Mouse (Mus musculus): ENCODE measurements at regions not wholly inside any gene's neighbourhood (a gene's known extent, or its start where the extent isn't known, plus 50 kb on each side); places are given as distances from the start of the nearest gene placed in this dataset.

DNA sequence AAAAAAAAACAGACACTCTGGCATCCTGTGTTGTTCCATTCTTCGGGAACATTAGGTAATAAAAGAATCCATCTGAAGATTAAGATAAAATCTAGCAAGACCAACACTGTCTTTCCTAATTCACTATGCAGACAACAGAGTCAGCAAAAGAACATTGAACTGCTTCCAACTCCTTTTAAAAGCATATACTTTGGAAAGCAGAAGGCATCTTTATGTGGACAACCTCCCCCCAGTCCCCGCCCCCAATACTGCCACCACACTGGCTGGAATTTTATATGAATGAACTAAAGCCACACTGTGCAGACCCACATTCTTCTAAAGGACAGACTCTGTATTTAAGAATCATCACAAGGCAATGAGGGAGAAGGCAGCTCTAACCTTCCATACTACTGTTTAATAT, 176.7 kb upstream of the Sema3a start:
- H3K4me1 ChIP-seq (replicated peaks; ENCODE audit: control insufficient read depth, insufficient read depth, low read length): no peaks in the 10 kb centered on the region
- DNase-seq (ENCODE audit: low spot score) (no peak), ATAC-seq (ENCODE audit: low FRiP score) (no peak)
- H3K9me3 ChIP-seq (ENCODE audit: control insufficient read depth, low read length): no peaks in the 10 kb centered on the region
- H3K4me3 ChIP-seq (replicated peaks; ENCODE audit: low read length): no peak overlapping the region
- no peaks in the 10 kb centered on the region for H3K36me3 ChIP-seq (replicated peaks; ENCODE audit: control insufficient read depth, insufficient read depth)
- no peaks in the 10 kb centered on the region for H3K27me3 ChIP-seq (ENCODE audit: control insufficient read depth, insufficient read depth, low read length)
- no peak overlapping the region for H3K4me2 ChIP-seq (replicated peaks)
- H3K9ac ChIP-seq: no peak overlapping the region
- H3K27ac ChIP-seq: no peak overlapping the region
- WGBS: 79% methylated on average over 2 of the region's 2 CpGs

- no peak overlapping the region for H3K4me3 ChIP-seq (replicated peaks; ENCODE audit: low read length)
- H3K27ac ChIP-seq: no peak overlapping the region
- H3K4me1 ChIP-seq (replicated peaks; ENCODE audit: control insufficient read depth, insufficient read depth, low read length): no peaks in the 10 kb centered on the region
- ATAC-seq (ENCODE audit: low FRiP score) (no peak), DNase-seq (ENCODE audit: low spot score) (no peak)
- H3K4me2 ChIP-seq (replicated peaks): no peak overlapping the region
- WGBS: 30% methylated on average over 5 of the region's 5 CpGs
- no peaks in the 10 kb centered on the region for H3K36me3 ChIP-seq (replicated peaks; ENCODE audit: control insufficient read depth, insufficient read depth)
- H3K27me3 ChIP-seq (ENCODE audit: control insufficient read depth, insufficient read depth, low read length): no peaks in the 10 kb centered on the region
- no peaks in the 10 kb centered on the region for H3K9me3 ChIP-seq (ENCODE audit: control insufficient read depth, low read length)
- H3K9ac ChIP-seq: no peak overlapping the region
Observed at GRCm38 (mm10) chr5:12970987-12971386, 154.2 kb upstream of the Sema3a start.

GRCm38 (mm10) chr5:12973701-12974100, 151.5 kb upstream of the Sema3a start:
- DNase-seq (ENCODE audit: low spot score) (no peak), ATAC-seq (ENCODE audit: low FRiP score) (no peak)
- WGBS: 80% methylated on average over 3 of the region's 3 CpGs
- Histone ChIP-seq H3K4me2 (replicated peaks) (no peak overlapping the region), H3K36me3 (replicated peaks; ENCODE audit: control insufficient read depth, insufficient read depth) (no peaks in the 10 kb centered on the region), H3K27ac (no peak overlapping the region), H3K9ac (no peak overlapping the region), H3K27me3 (ENCODE audit: control insufficient read depth, insufficient read depth, low read length) (no peaks in the 10 kb centered on the region), H3K4me1 (replicated peaks; ENCODE audit: control insufficient read depth, insufficient read depth, low read length) (no peaks in the 10 kb centered on the region), H3K4me3 (replicated peaks; ENCODE audit: low read length) (no peak overlapping the region), H3K9me3 (ENCODE audit: control insufficient read depth, low read length) (no peaks in the 10 kb centered on the region)

- no peak overlapping the region for H3K4me2 ChIP-seq (replicated peaks)
- H3K27ac ChIP-seq: no peak overlapping the region
- no peak overlapping the region for H3K4me3 ChIP-seq (replicated peaks; ENCODE audit: low read length)
- H3K36me3 ChIP-seq (replicated peaks; ENCODE audit: control insufficient read depth, insufficient read depth): no peaks in the 10 kb centered on the region
- H3K4me1 ChIP-seq (replicated peaks; ENCODE audit: control insufficient read depth, insufficient read depth, low read length): no peaks in the 10 kb centered on the region
- WGBS: 83% methylated on average over 8 of the region's 8 CpGs
- H3K9me3 ChIP-seq (ENCODE audit: control insufficient read depth, low read length): no peaks in the 10 kb centered on the region
- ATAC-seq (ENCODE audit: low FRiP score) (no peak), DNase-seq (ENCODE audit: low spot score) (no peak)
- no peak overlapping the region for H3K9ac ChIP-seq
- H3K27me3 ChIP-seq (ENCODE audit: control insufficient read depth, insufficient read depth, low read length): no peaks in the 10 kb centered on the region
Observed at GRCm38 (mm10) chr5:12976015-12976742, 149.0 kb upstream of the Sema3a start.

DNA sequence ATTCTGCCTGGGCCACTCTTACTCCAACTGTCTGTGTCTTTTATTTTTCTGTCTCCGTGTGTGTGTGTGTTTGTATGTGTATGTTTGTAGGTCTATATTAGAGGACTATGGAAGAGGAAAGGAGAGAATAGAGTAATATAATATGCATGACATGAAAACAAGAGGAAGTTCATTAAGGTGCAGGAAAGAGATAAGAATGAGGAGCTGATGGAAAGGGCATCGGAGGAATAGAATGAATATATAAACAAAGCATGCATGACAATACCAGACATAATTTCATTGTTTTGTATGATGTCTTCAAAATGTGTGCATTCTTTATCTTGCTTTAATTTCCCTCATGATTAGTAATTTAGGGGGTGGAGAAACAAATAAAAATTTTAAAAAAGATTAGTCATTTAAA, 147.3 kb upstream of the Sema3a start:
- H3K9me3 ChIP-seq (ENCODE audit: control insufficient read depth, low read length): no peaks in the 10 kb centered on the region
- no peak for DNase-seq (ENCODE audit: low spot score)
- no peaks in the 10 kb centered on the region for H3K36me3 ChIP-seq (replicated peaks; ENCODE audit: control insufficient read depth, insufficient read depth)
- H3K4me2 ChIP-seq (replicated peaks): no peak overlapping the region
- H3K4me1 ChIP-seq (replicated peaks; ENCODE audit: control insufficient read depth, insufficient read depth, low read length): no peaks in the 10 kb centered on the region
- H3K27me3 ChIP-seq (ENCODE audit: control insufficient read depth, insufficient read depth, low read length): no peaks in the 10 kb centered on the region
- no peak for ATAC-seq (ENCODE audit: low FRiP score)
- WGBS: 74% methylated on average over 2 of the region's 2 CpGs
- no peak overlapping the region for H3K9ac ChIP-seq
- H3K27ac ChIP-seq: no peak overlapping the region
- no peak overlapping the region for H3K4me3 ChIP-seq (replicated peaks; ENCODE audit: low read length)

- Histone ChIP-seq H3K36me3 (replicated peaks; ENCODE audit: control insufficient read depth, insufficient read depth) (no peaks in the 10 kb centered on the region), H3K4me1 (replicated peaks; ENCODE audit: control insufficient read depth, insufficient read depth, low read length) (no peaks in the 10 kb centered on the region), H3K9ac (no peak overlapping the region), H3K27me3 (ENCODE audit: control insufficient read depth, insufficient read depth, low read length) (no peaks in the 10 kb centered on the region), H3K9me3 (ENCODE audit: control insufficient read depth, low read length) (no peaks in the 10 kb centered on the region), H3K27ac (no peak overlapping the region), H3K4me2 (replicated peaks) (no peak overlapping the region), H3K4me3 (replicated peaks; ENCODE audit: low read length) (no peak overlapping the region)
- ATAC-seq (ENCODE audit: low FRiP score) (no peak), DNase-seq (ENCODE audit: low spot score) (no peak)
- 95% methylated on average over 1 of the region's 1 CpGs for WGBS
Observed at GRCm38 (mm10) chr5:12993826-12994225, 131.4 kb upstream of the Sema3a start.

DNA sequence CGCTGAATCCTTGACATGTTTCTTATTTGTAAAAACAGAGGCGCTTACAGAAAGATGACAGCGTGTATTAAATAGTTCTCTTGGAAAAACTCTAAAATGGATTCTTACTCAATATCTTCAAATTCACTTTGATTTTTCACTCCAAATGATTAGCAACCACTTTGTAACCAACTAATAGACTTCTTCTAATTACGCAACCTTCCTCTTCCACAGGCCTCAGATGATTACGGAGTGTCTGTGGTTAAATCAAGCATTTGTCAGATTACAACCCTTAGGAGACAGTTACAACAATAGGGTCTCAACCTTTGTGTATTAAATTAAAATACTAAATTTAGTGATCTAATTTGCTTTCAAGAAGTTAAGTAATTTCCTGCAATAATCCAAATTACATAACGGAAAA, 127.8 kb upstream of the Sema3a start:
- ATAC-seq (ENCODE audit: low FRiP score): no peak
- DNase-seq (ENCODE audit: low spot score): no peak
- no peaks in the 10 kb centered on the region for H3K36me3 ChIP-seq (replicated peaks; ENCODE audit: control insufficient read depth, insufficient read depth)
- no peak overlapping the region for H3K27ac ChIP-seq
- no peaks in the 10 kb centered on the region for H3K9me3 ChIP-seq (ENCODE audit: control insufficient read depth, low read length)
- whole genome bisulfite sequencing: 86% methylated on average over 6 of the region's 6 CpGs
- H3K27me3 ChIP-seq (ENCODE audit: control insufficient read depth, insufficient read depth, low read length): no peaks in the 10 kb centered on the region
- no peak overlapping the region for H3K4me2 ChIP-seq (replicated peaks)
- no peak overlapping the region for H3K4me3 ChIP-seq (replicated peaks; ENCODE audit: low read length)
- H3K4me1 ChIP-seq (replicated peaks; ENCODE audit: control insufficient read depth, insufficient read depth, low read length): no peaks in the 10 kb centered on the region
- H3K9ac ChIP-seq: no peak overlapping the region

DNA sequence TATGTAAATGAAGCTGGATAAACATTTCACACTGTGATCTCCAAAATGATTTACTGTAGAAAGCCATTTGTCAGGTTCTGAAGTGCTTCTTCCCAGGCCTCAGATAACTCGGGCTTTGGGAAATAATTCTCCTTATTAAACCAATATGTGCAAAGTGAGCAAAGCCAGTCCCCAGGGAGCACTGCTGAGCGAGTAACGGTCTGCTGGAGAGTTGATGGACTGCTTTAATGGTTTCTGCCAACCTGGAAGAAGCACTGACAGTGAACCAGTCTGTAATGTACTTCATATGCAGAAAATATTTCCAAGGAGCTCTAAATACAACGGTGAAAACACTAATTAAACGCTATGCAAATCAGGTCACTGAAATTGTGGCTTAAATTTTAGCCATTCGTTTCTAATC, 118.1 kb upstream of the Sema3a start:
- 52% methylated on average over 6 of the region's 6 CpGs for WGBS
- H3K36me3 ChIP-seq (replicated peaks; ENCODE audit: control insufficient read depth, insufficient read depth): no peaks in the 10 kb centered on the region
- no peak for DNase-seq (ENCODE audit: low spot score)
- H3K9me3 ChIP-seq (ENCODE audit: control insufficient read depth, low read length): no peaks in the 10 kb centered on the region
- H3K9ac ChIP-seq: no peak overlapping the region
- H3K4me1 ChIP-seq (replicated peaks; ENCODE audit: control insufficient read depth, insufficient read depth, low read length): no peaks in the 10 kb centered on the region
- H3K27ac ChIP-seq: no peak overlapping the region
- no peak overlapping the region for H3K4me3 ChIP-seq (replicated peaks; ENCODE audit: low read length)
- ATAC-seq (ENCODE audit: low FRiP score): no peak
- no peaks in the 10 kb centered on the region for H3K27me3 ChIP-seq (ENCODE audit: control insufficient read depth, insufficient read depth, low read length)
- H3K4me2 ChIP-seq (replicated peaks): no peak overlapping the region

- H3K9me3 ChIP-seq (ENCODE audit: control insufficient read depth, low read length): 0 out of 2 replicates have a peak, but pooled peaks cover 4% of the 10 kb centered on the region
- no peak overlapping the region for H3K4me3 ChIP-seq (replicated peaks; ENCODE audit: low read length)
- H3K9ac ChIP-seq: no peak overlapping the region
- ATAC-seq (ENCODE audit: low FRiP score) (no peak), DNase-seq (ENCODE audit: low spot score) (no peak)
- WGBS: 67% methylated on average over 3 of the region's 3 CpGs
- H3K27me3 ChIP-seq (ENCODE audit: control insufficient read depth, insufficient read depth, low read length): no peaks in the 10 kb centered on the region
- H3K36me3 ChIP-seq (replicated peaks; ENCODE audit: control insufficient read depth, insufficient read depth): no peaks in the 10 kb centered on the region
- H3K27ac ChIP-seq: no peak overlapping the region
- no peak overlapping the region for H3K4me2 ChIP-seq (replicated peaks)
- no peaks in the 10 kb centered on the region for H3K4me1 ChIP-seq (replicated peaks; ENCODE audit: control insufficient read depth, insufficient read depth, low read length)
Observed at GRCm38 (mm10) chr5:13022270-13022669, 102.9 kb upstream of the Sema3a start.

- WGBS: 93% methylated on average over 3 of the region's 3 CpGs
- H3K4me1 ChIP-seq (replicated peaks; ENCODE audit: control insufficient read depth, insufficient read depth, low read length): no peaks in the 10 kb centered on the region
- no peaks in the 10 kb centered on the region for H3K27me3 ChIP-seq (ENCODE audit: control insufficient read depth, insufficient read depth, low read length)
- DNase-seq (ENCODE audit: low spot score) (no peak), ATAC-seq (ENCODE audit: low FRiP score) (no peak)
- no peak overlapping the region for H3K9ac ChIP-seq
- no peaks in the 10 kb centered on the region for H3K36me3 ChIP-seq (replicated peaks; ENCODE audit: control insufficient read depth, insufficient read depth)
- no peak overlapping the region for H3K27ac ChIP-seq
- no peak overlapping the region for H3K4me3 ChIP-seq (replicated peaks; ENCODE audit: low read length)
- no peak overlapping the region for H3K4me2 ChIP-seq (replicated peaks)
- H3K9me3 ChIP-seq (ENCODE audit: control insufficient read depth, low read length): no peaks in the 10 kb centered on the region
Observed at GRCm38 (mm10) chr5:13033332-13033731, 91.9 kb upstream of the Sema3a start.
